Mouse (Mus musculus) heart, adult 8-10 months (tissue): ENCODE measurements at regions not wholly inside any gene's neighbourhood (a gene's known extent, or its start where the extent isn't known, plus 50 kb on each side); places are given as distances from the start of the nearest gene placed in this dataset.
"Not testable (repeated sequence)": the region's sequence is repeated elsewhere in the genome, so short reads cannot be mapped to it uniquely, and the experiment has no call there.

ENCODE experiments used
- DNase-seq: peaks from one replicate; pipeline ENCODE4 v3.0.0; 2022; ENCODE audit warnings: low spot score

- no peak for DNase-seq
These were observed 57.2 kb downstream of the Foxa2 start for GRCm38 (mm10) chr2:147989616-147990015.

- DNase-seq = no peak
These were observed 58.2 kb downstream of the Foxa2 start for GRCm38 (mm10) chr2:147988586-147988985.

- DNase-seq = no peak
These were observed 61.6 kb downstream of the Foxa2 start for GRCm38 (mm10) chr2:147985261-147985575.

GRCm38 (mm10) chr2:147984547-147985260 is 62.1 kb downstream of the Foxa2 start:
- DNase-seq = no peak

GRCm38 (mm10) chr2:147980929-147981479 is 65.8 kb downstream of the Foxa2 start:
- peak; percentile 9 for DNase-seq

- DNase-seq = no peak
These were observed 66.4 kb downstream of the Foxa2 start for GRCm38 (mm10) chr2:147980408-147980807.

GRCm38 (mm10) chr2:147979660-147980364 is 67.0 kb downstream of the Foxa2 start:
- no peak for DNase-seq

GRCm38 (mm10) chr2:147979001-147979400 is 67.8 kb downstream of the Foxa2 start:
- DNase-seq = no peak

GRCm38 (mm10) chr2:147974776-147975175 is 72.0 kb downstream of the Foxa2 start:
- DNase-seq = no peak

GRCm38 (mm10) chr2:147968671-147969070 is 78.1 kb downstream of the Foxa2 start:
- DNase-seq = no peak

- no peak for DNase-seq
These were observed 78.8 kb downstream of the Foxa2 start for GRCm38 (mm10) chr2:147967829-147968529.

GRCm38 (mm10) chr2:147963284-147963683 is 83.5 kb downstream of the Foxa2 start:
- DNase-seq = not testable (repeated sequence)

GRCm38 (mm10) chr2:147961633-147962032 is 85.1 kb downstream of the Foxa2 start:
- DNase-seq = no peak

GRCm38 (mm10) chr2:147954183-147954582 is 92.6 kb downstream of the Foxa2 start:
- DNase-seq = no peak

GRCm38 (mm10) chr2:147951233-147951632 is 95.5 kb downstream of the Foxa2 start:
- no peak for DNase-seq

- no peak for DNase-seq
These were observed 102.4 kb downstream of the Foxa2 start for GRCm38 (mm10) chr2:147944171-147945040.

GRCm38 (mm10) chr2:147942591-147942990 is 104.2 kb downstream of the Foxa2 start:
- no peak for DNase-seq

GRCm38 (mm10) chr2:147941319-147941718 is 105.5 kb downstream of the Foxa2 start:
- no peak for DNase-seq

GRCm38 (mm10) chr2:147932494-147932893 is 114.3 kb downstream of the Foxa2 start:
- no peak for DNase-seq

- no peak for DNase-seq
These were observed 117.6 kb downstream of the Foxa2 start for GRCm38 (mm10) chr2:147929031-147929711.
